Mouse (Mus musculus): Measurements from ENCODE around the gene Nr6a1. TPM values are rescaled to one million over a fixed set of nuclear protein-coding genes. Genes with fewer than 3 reads are reported as not detected.

Nr6a1 gene
- polyA plus RNA-seq, 1 experiment from 2014 or later, result 1.7 TPM

DNA sequence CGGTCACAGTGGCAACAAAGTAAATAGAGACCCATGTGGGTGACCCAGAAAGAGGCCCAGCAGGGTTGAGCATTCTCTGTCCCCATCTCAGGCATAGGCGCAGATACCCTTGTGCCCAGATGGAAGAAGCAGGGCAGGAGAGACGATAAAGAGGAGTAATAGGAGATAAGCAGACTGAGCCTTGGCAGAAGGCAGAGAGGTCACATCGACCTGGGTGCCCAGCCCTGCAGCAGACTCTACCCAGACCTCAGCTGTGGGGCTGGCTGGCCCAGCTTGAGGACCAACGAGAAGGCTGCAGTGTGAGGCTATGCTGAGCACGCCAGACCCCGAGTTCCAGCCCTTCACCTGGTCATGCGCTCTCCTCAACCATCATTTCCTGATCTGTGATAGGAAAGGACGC is 223.2 kb downstream of the Nr6a1 start:
- no peak for DNase-seq
- no peak for ATAC-seq (ENCODE audit: low FRiP score, low TSS enrichment)
- H3K4me1 ChIP-seq (ENCODE audit: control insufficient read depth, insufficient read depth, low read length), result no peaks in the 10 kb centered on the region
- H3K27ac ChIP-seq (replicated peaks; ENCODE audit: low read depth, low read length), result no peak overlapping the region
- H3K9me3 ChIP-seq (ENCODE audit: control insufficient read depth, low read length), result no peaks in the 10 kb centered on the region
- H3K9ac ChIP-seq (replicated peaks; ENCODE audit: low read length), result no peak overlapping the region
- H3K36me3 ChIP-seq (ENCODE audit: control insufficient read depth, insufficient read depth, low read length), result no peaks in the 10 kb centered on the region
- no peak overlapping the region for H3K4me2 ChIP-seq (ENCODE audit: low read length)
- peaks cover 60% of the 10 kb centered on the region for H3K27me3 ChIP-seq (ENCODE audit: control insufficient read depth, insufficient read depth, low read length)
- WGBS, result 91% methylated on average over 9 of the region's 9 CpGs
- H3K4me3 ChIP-seq (replicated peaks; ENCODE audit: low read depth, low read length), result no peak overlapping the region

DNA sequence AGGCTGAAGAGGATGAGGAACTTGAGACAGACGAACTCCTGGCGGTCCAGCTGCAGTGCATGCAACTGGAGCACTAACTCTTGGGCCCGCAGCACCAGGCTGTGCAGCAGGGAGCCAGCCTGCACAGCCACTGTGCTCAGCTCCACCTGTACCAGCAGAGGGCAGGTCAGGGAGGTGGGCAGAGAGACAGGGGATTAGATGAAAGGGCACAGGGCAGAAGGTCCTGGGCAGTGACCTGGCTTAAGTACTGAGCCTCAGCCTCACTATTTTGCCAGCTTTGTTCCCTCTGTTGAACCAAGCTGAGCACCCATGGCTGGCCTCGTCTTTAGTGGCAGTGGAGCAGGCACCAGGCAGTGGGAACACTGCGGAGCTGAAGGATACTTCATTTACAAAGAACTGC is 227.3 kb downstream of the Nr6a1 start:
- DNase-seq (no peak), ATAC-seq (ENCODE audit: low FRiP score, low TSS enrichment) (no peak; the same call in 1 of the 2 replicates)
- H3K27me3 ChIP-seq (ENCODE audit: control insufficient read depth, insufficient read depth, low read length), result peaks cover 25% of the 10 kb centered on the region
- H3K9me3 ChIP-seq (ENCODE audit: control insufficient read depth, low read length), result no peaks in the 10 kb centered on the region
- no peak overlapping the region for H3K4me3 ChIP-seq (replicated peaks; ENCODE audit: low read depth, low read length)
- WGBS, result 68% methylated on average over 5 of the region's 5 CpGs
- no peak overlapping the region for H3K27ac ChIP-seq (replicated peaks; ENCODE audit: low read depth, low read length)
- peaks cover 24% of the 10 kb centered on the region for H3K4me1 ChIP-seq (ENCODE audit: control insufficient read depth, insufficient read depth, low read length)
- no peak overlapping the region for H3K4me2 ChIP-seq (ENCODE audit: low read length)
- H3K9ac ChIP-seq (replicated peaks; ENCODE audit: low read length), result no peak overlapping the region
- no peaks in the 10 kb centered on the region for H3K36me3 ChIP-seq (ENCODE audit: control insufficient read depth, insufficient read depth, low read length)

DNA sequence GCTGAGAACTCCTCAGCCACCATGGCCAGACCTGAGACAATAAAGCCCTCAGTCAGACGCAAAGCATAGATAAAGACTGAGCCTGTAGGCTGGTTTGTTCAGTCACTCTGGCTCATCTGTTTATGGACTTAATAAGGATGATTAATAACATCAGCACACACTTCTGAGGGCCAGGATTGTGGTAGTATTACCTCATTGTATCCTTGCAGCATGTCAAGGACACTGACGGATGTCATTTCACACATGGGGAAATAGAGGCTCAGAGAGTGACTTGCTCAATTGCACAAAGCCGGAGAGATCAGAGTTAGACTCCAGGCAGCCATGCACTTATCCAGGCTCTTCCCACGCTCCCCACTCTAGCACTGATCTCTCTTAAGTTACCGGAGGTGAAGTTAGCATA is 228.9 kb downstream of the Nr6a1 start:
- DNase-seq (no peak), ATAC-seq (ENCODE audit: low FRiP score, low TSS enrichment) (no peak)
- 90% methylated on average over 5 of the region's 5 CpGs for WGBS
- H3K4me2 ChIP-seq (ENCODE audit: low read length), result no peak overlapping the region
- H3K4me3 ChIP-seq (replicated peaks; ENCODE audit: low read depth, low read length), result no peak overlapping the region
- H3K27me3 ChIP-seq (ENCODE audit: control insufficient read depth, insufficient read depth, low read length), result peaks cover 22% of the 10 kb centered on the region
- no peaks in the 10 kb centered on the region for H3K9me3 ChIP-seq (ENCODE audit: control insufficient read depth, low read length)
- peaks cover 24% of the 10 kb centered on the region for H3K4me1 ChIP-seq (ENCODE audit: control insufficient read depth, insufficient read depth, low read length)
- H3K36me3 ChIP-seq (ENCODE audit: control insufficient read depth, insufficient read depth, low read length), result no peaks in the 10 kb centered on the region
- H3K27ac ChIP-seq (replicated peaks; ENCODE audit: low read depth, low read length), result no peak overlapping the region
- no peak overlapping the region for H3K9ac ChIP-seq (replicated peaks; ENCODE audit: low read length)

DNA sequence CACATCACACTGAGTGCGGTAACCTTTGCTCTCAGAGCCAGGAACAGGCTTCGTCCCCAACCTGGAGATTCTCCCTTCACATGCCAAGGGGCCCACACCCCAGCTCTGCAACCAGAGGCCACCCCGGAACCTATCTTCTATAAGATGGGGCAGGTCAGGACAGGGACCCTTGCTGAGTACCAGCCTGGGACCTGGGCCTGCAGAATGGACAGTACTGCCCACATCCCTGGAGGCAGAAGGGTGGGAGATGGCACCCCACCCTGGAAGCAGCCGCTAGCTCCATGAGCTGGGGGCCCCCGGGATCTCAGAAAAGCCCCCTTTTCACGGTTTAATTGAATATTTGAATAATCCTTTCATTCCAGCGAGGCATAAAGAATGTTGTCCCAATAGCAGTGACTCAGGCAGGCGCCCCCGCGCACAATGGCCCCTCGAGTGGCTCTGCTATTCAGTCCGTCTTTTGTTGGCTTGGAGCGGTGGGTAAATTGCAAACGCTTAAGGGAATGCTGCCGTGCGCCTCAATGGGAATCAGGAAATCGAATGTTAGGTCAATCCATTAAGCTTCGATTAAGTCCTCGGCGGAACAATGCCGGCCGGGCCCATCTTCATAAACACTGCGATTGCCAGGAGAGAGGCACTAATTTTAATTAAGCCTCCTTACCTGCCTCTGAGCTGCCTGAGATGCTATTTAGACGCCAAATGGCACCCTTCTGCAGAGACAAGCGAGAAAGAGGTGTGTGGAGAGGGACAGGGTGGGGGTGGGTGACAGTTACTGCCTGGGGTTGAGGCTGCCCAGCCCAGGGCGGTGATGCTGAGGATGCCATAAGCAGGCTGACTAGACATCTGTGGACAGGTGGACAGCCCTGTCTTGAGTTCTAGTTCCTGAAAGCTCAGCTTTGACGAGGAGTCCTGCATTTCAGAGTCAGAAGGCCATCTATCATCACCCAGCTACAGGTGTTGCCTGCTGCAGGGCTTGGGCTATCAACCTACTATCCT is 230.1 kb downstream of the Nr6a1 start:
- Histone ChIP-seq H3K9me3 (ENCODE audit: control insufficient read depth, low read length) (no peaks in the 10 kb centered on the region), H3K27ac (replicated peaks; ENCODE audit: low read depth, low read length) (0 out of 2 replicates have a peak overlapping the region, but pooled peaks have one; percentile 26), H3K9ac (replicated peaks; ENCODE audit: low read length) (peak overlapping the region; percentile 36), H3K36me3 (ENCODE audit: control insufficient read depth, insufficient read depth, low read length) (no peaks in the 10 kb centered on the region), H3K4me1 (ENCODE audit: control insufficient read depth, insufficient read depth, low read length) (peaks cover 24% of the 10 kb centered on the region), H3K4me3 (replicated peaks; ENCODE audit: low read depth, low read length) (no peak overlapping the region), H3K27me3 (ENCODE audit: control insufficient read depth, insufficient read depth, low read length) (peaks cover 24% of the 10 kb centered on the region), H3K4me2 (ENCODE audit: low read length) (peak overlapping the region; percentile 33; the same call in 1 of the 2 replicates)
- ATAC-seq (ENCODE audit: low FRiP score, low TSS enrichment), result peak; percentile 38; the same call in 1 of the 2 replicates
- WGBS, result 11% methylated on average over 27 of the region's 27 CpGs
- DNase-seq, result peak; percentile 75

DNA sequence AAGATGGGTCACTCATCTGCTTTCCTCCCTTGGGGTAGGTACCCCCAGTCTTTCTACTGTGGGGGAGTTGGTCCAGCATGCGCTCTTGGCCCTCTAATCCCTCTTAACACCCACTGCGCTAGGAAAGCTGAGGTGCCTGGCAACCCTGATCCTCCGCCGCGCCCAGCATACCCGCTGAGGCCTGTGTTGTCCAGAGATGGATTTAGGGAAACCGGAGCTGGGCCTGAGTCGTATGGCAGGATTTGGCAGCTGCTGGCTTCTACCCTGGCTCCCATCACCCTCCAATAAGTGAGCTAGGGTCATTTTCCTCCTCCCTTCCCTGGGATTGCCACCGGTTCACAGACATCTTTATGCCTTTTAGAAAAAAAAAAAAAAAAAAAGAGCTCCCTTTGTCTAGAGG is 231.7 kb downstream of the Nr6a1 start:
- Histone ChIP-seq H3K27me3 (ENCODE audit: control insufficient read depth, insufficient read depth, low read length) (peaks cover 24% of the 10 kb centered on the region), H3K4me2 (ENCODE audit: low read length) (no peak overlapping the region), H3K4me1 (ENCODE audit: control insufficient read depth, insufficient read depth, low read length) (peaks cover 24% of the 10 kb centered on the region), H3K9ac (replicated peaks; ENCODE audit: low read length) (no peak overlapping the region), H3K9me3 (ENCODE audit: control insufficient read depth, low read length) (no peaks in the 10 kb centered on the region), H3K27ac (replicated peaks; ENCODE audit: low read depth, low read length) (peak overlapping the region; percentile 14; the same call in 1 of the 2 replicates), H3K36me3 (ENCODE audit: control insufficient read depth, insufficient read depth, low read length) (no peaks in the 10 kb centered on the region), H3K4me3 (replicated peaks; ENCODE audit: low read depth, low read length) (no peak overlapping the region)
- 13% methylated on average over 9 of the region's 9 CpGs for WGBS
- DNase-seq (peak; percentile 53), ATAC-seq (ENCODE audit: low FRiP score, low TSS enrichment) (peak; percentile 14; the same call in 1 of the 2 replicates)

DNA sequence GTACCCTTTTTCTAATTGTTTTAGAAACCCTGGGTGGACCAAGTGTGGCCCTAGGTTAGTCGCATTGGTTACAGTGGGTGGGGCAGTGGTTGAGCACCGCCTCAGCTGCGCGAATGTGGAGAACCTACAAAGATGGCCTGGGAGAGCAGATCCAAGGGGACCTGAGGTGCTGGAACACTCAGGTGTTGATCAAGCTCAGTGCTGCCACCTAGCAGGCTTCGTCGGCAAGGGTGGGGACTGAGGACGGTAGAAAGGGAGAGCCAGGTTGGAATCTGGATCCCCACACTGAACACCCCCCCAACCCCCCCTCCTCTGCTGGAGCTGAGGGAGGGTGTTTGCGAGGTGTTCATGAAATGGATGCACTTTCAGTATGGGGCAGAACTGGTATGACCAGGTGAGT is 235.9 kb downstream of the Nr6a1 start:
- Histone ChIP-seq H3K4me3 (replicated peaks; ENCODE audit: low read depth, low read length) (no peak overlapping the region), H3K36me3 (ENCODE audit: control insufficient read depth, insufficient read depth, low read length) (no peaks in the 10 kb centered on the region), H3K27ac (replicated peaks; ENCODE audit: low read depth, low read length) (no peak overlapping the region), H3K27me3 (ENCODE audit: control insufficient read depth, insufficient read depth, low read length) (peaks cover 10% of the 10 kb centered on the region; the same call in 1 of the 2 replicates), H3K9me3 (ENCODE audit: control insufficient read depth, low read length) (no peaks in the 10 kb centered on the region), H3K4me2 (ENCODE audit: low read length) (no peak overlapping the region), H3K4me1 (ENCODE audit: control insufficient read depth, insufficient read depth, low read length) (peaks cover 25% of the 10 kb centered on the region), H3K9ac (replicated peaks; ENCODE audit: low read length) (no peak overlapping the region)
- DNase-seq (peak; percentile 65), ATAC-seq (ENCODE audit: low FRiP score, low TSS enrichment) (no peak)
- WGBS, result 28% methylated on average over 8 of the region's 8 CpGs

GRCm38 (mm10) chr2:38689881-38690280 is 237.6 kb downstream of the Nr6a1 start:
- no peak overlapping the region for H3K27ac ChIP-seq (replicated peaks; ENCODE audit: low read depth, low read length)
- no peak overlapping the region for H3K4me3 ChIP-seq (replicated peaks; ENCODE audit: low read depth, low read length)
- H3K4me2 ChIP-seq (ENCODE audit: low read length), result no peak overlapping the region
- DNase-seq, result no peak
- H3K27me3 ChIP-seq (ENCODE audit: control insufficient read depth, insufficient read depth, low read length), result peaks cover 10% of the 10 kb centered on the region; the same call in 1 of the 2 replicates
- no peak for ATAC-seq (ENCODE audit: low FRiP score, low TSS enrichment)
- 31% methylated on average over 1 of the region's 1 CpGs for WGBS
- H3K4me1 ChIP-seq (ENCODE audit: control insufficient read depth, insufficient read depth, low read length), result peaks cover 13% of the 10 kb centered on the region
- no peak overlapping the region for H3K9ac ChIP-seq (replicated peaks; ENCODE audit: low read length)
- H3K36me3 ChIP-seq (ENCODE audit: control insufficient read depth, insufficient read depth, low read length), result no peaks in the 10 kb centered on the region
- no peaks in the 10 kb centered on the region for H3K9me3 ChIP-seq (ENCODE audit: control insufficient read depth, low read length)

DNA sequence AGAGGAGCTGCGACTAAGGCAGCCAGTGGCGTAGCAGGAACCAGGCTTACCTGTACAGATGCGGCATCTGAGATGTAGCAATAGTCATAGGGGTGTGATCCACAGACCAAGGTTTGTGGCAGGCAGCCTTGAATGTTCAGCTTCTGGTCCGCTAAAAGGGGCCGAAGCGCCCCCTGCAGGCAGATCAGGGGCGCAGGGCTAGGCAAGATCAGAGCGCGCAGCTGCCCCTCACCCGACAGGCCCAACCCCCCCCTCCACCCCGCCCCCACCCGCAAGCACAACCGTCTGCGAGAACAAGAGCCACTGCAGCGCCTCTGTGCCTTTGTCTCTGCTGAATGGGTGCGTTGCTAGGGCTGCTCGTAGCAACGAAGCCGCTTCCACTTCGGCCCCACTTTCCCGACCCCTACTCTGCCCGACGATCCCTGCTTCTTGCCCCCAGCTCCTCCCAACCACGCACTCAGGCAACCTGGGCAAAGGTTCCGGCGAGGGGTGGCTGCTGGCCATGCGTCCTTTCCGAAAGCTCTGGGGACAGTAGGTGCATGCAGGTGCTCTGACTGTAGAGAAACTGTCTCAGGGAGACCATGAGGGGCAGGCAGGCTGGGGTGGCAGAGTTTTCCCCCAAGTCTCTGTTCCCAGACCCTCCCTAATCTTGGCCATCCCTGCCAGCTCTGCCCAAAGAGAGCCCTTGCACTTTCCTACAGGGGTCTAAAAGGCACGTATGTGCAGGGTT is 238.5 kb downstream of the Nr6a1 start:
- DNase-seq (peak; percentile 88), ATAC-seq (ENCODE audit: low FRiP score, low TSS enrichment) (peak; percentile 86)
- H3K4me1 ChIP-seq (ENCODE audit: control insufficient read depth, insufficient read depth, low read length), result peaks cover 13% of the 10 kb centered on the region
- H3K4me3 ChIP-seq (replicated peaks; ENCODE audit: low read depth, low read length), result peak overlapping the region; percentile 31
- H3K4me2 ChIP-seq (ENCODE audit: low read length), result peak overlapping the region; percentile 60
- H3K27ac ChIP-seq (replicated peaks; ENCODE audit: low read depth, low read length), result peak overlapping the region; percentile 56
- WGBS, result 4% methylated on average over 28 of the region's 29 CpGs
- peaks cover 9% of the 10 kb centered on the region; the same call in 1 of the 2 replicates for H3K27me3 ChIP-seq (ENCODE audit: control insufficient read depth, insufficient read depth, low read length)
- H3K9me3 ChIP-seq (ENCODE audit: control insufficient read depth, low read length), result no peaks in the 10 kb centered on the region
- no peaks in the 10 kb centered on the region for H3K36me3 ChIP-seq (ENCODE audit: control insufficient read depth, insufficient read depth, low read length)
- H3K9ac ChIP-seq (replicated peaks; ENCODE audit: low read length), result peak overlapping the region; percentile 50

Measured in midbrain, embryonic 14.5 days (tissue).